Mouse (Mus musculus) midbrain, postnatal 0 days (tissue): ENCODE measurements around the gene Coil. TPM values are rescaled to one million over a fixed set of nuclear protein-coding genes. Genes with fewer than 3 reads are reported as not detected.

Experiments used
- ATAC-seq: fragments of 200-750 bp; cut with Nextera tagmentation; 2 replicates; pipeline ENCODE4 v1.8.0; 2017; ENCODE audit warnings: moderate number of reproducible peaks, mild to moderate bottlenecking, moderate TSS enrichment, moderate library complexity; ENCODE audit not compliant: low FRiP score
- DNase-seq: peaks from one replicate; pipeline ENCODE4 v3.0.0-alpha.2; 2015; ENCODE audit warnings: low spot score
- H3K27ac ChIP-seq: fragments of 300-500 bp; sonication (generic); 2 replicates; pipeline ENCODE4 v1.5.1; 2014; ENCODE audit warnings: low read depth, mild to moderate bottlenecking, low read length, mixed read lengths
- H3K27me3 ChIP-seq: fragments of 300-500 bp; sonication (generic); 2 replicates; pipeline ENCODE4 v1.6.1; 2014; ENCODE audit warnings: low read length, control low read depth, mixed read lengths; ENCODE audit not compliant: insufficient read depth
- H3K36me3 ChIP-seq: fragments of 300-500 bp; sonication (generic); 2 replicates; pipeline ENCODE4 v1.6.1; 2014; ENCODE audit warnings: low read length, control low read depth, mixed read lengths; ENCODE audit not compliant: insufficient read depth
- H3K4me1 ChIP-seq: fragments of 300-500 bp; sonication (generic); 2 replicates; pipeline ENCODE4 v1.6.1; 2014; ENCODE audit warnings: mild to moderate bottlenecking, control low read depth, antibody characterized with exemption, low read length, mixed read lengths; ENCODE audit not compliant: insufficient read depth
- H3K4me2 ChIP-seq: fragments of 300-500 bp; sonication (generic); 2 replicates; pipeline ENCODE4 v1.6.1; 2014; ENCODE audit warnings: low read depth, mild to moderate bottlenecking, low read length, mixed read lengths; ENCODE audit not compliant: poor library complexity, severe bottlenecking
- H3K4me3 ChIP-seq: fragments of 300-500 bp; sonication (generic); 2 replicates; pipeline ENCODE4 v1.5.1; 2014; ENCODE audit warnings: low read depth, mild to moderate bottlenecking, low read length, moderate library complexity
- H3K9ac ChIP-seq: fragments of 300-500 bp; sonication (generic); replicated peaks from 2 replicates; pipeline ENCODE4 v1.6.1; 2014; ENCODE audit warnings: mild to moderate bottlenecking, low read length, moderate library complexity, mixed read lengths; ENCODE audit not compliant: poor library complexity, severe bottlenecking
- H3K9me3 ChIP-seq: fragments of 300-500 bp; sonication (generic); 2 replicates; pipeline ENCODE4 v1.6.1; 2016; ENCODE audit warnings: low read length, control low read depth
- CTCF ChIP-seq: IDR thresholded peaks from 2 replicates; pipeline ENCODE4 v1.5.1; 2016; ENCODE audit warnings: antibody characterized with exemption, mild to moderate bottlenecking
- WGBS: fragments of 180-500 bp; shearing (Covaris S2); extraction: QIAGEN DNeasy Blood & Tissue Kit; methylation state at CpG from one replicate; pipeline ENCODE4 v1.1.7; 2014; 5-methylcytosine and 5-hydroxymethylcytosine counted together
- polyA plus RNA-seq: library from polyadenylated mRNA; unstranded; fragments of >200 nt; fragmentation: Nextera tagmentation; extraction: Ambion mirVana; gene quantifications from 2 replicates; pipeline ENCODE4 v1.2.1, GENCODE M21; 2015
- total RNA-seq: library from RNA; depleted of rRNA; stranded (reverse); fragments of >200 nt; gene quantifications from 2 replicates; pipeline ENCODE4 v1.2.3, GENCODE M21; 2014

Gene Coil
- total and polyA plus RNA-seq, 2 experiments from 2014 or later, result 28.8 to 35.1 TPM

- DNase-seq (no peak), ATAC-seq (no peak)
- H3K4me1 ChIP-seq, result no peaks in the 10 kb centered on the region
- TF ChIP-seq CTCF, result no peak
- no peaks in the 10 kb centered on the region for H3K36me3 ChIP-seq
- no peaks in the 10 kb centered on the region for H3K9me3 ChIP-seq
- no peak overlapping the region for H3K27ac ChIP-seq
- H3K27me3 ChIP-seq, result peaks cover 15% of the 10 kb centered on the region
- H3K9ac ChIP-seq, result no peak overlapping the region
- H3K4me2 ChIP-seq, result peak overlapping the region; percentile 28; the same call in 1 of the 2 replicates
- WGBS, result 75% methylated on average over 6 of the region's 6 CpGs
- H3K4me3 ChIP-seq, result no peak overlapping the region
Measured at GRCm38 (mm10) chr11:89003078-89003477, 33.0 kb downstream of the Coil start.

- Histone ChIP-seq H3K9ac (no peak overlapping the region), H3K9me3 (no peaks in the 10 kb centered on the region), H3K4me1 (no peaks in the 10 kb centered on the region), H3K27ac (no peak overlapping the region), H3K36me3 (no peaks in the 10 kb centered on the region), H3K4me2 (no peak overlapping the region), H3K27me3 (peaks cover 11% of the 10 kb centered on the region), H3K4me3 (no peak overlapping the region)
- ATAC-seq (no peak), DNase-seq (no peak)
- no peak for TF ChIP-seq CTCF
- 86% methylated on average over 4 of the region's 4 CpGs for WGBS
Measured at GRCm38 (mm10) chr11:89003726-89004125, 33.7 kb downstream of the Coil start.

GRCm38 (mm10) chr11:89005473-89005872 is 35.4 kb downstream of the Coil start:
- no peak for ATAC-seq
- Histone ChIP-seq H3K4me1 (no peaks in the 10 kb centered on the region), H3K27me3 (no peaks in the 10 kb centered on the region), H3K4me3 (no peak overlapping the region), H3K27ac (no peak overlapping the region), H3K4me2 (no peak overlapping the region), H3K9me3 (no peaks in the 10 kb centered on the region), H3K9ac (no peak overlapping the region), H3K36me3 (no peaks in the 10 kb centered on the region)
- TF ChIP-seq CTCF, result no peak
- WGBS, result 87% methylated on average over 5 of the region's 5 CpGs
- DNase-seq, result no peak

GRCm38 (mm10) chr11:89006404-89006803 is 36.4 kb downstream of the Coil start:
- no peak for TF ChIP-seq CTCF
- H3K9ac ChIP-seq, result no peak overlapping the region
- no peak for ATAC-seq
- H3K4me1 ChIP-seq, result no peaks in the 10 kb centered on the region
- no peaks in the 10 kb centered on the region for H3K9me3 ChIP-seq
- no peak overlapping the region for H3K4me3 ChIP-seq
- no peak overlapping the region for H3K4me2 ChIP-seq
- no peak for DNase-seq
- no peak overlapping the region for H3K27ac ChIP-seq
- H3K36me3 ChIP-seq, result no peaks in the 10 kb centered on the region
- no peaks in the 10 kb centered on the region for H3K27me3 ChIP-seq

- Histone ChIP-seq H3K27me3 (no peaks in the 10 kb centered on the region), H3K4me2 (no peak overlapping the region), H3K9ac (no peak overlapping the region), H3K4me3 (no peak overlapping the region), H3K36me3 (no peaks in the 10 kb centered on the region), H3K27ac (no peak overlapping the region), H3K4me1 (no peaks in the 10 kb centered on the region), H3K9me3 (no peaks in the 10 kb centered on the region)
- WGBS, result 91% methylated on average over 3 of the region's 3 CpGs
- DNase-seq, result no peak
- TF ChIP-seq CTCF, result no peak
- no peak for ATAC-seq
Measured at GRCm38 (mm10) chr11:89007582-89007981, 37.5 kb downstream of the Coil start.

- TF ChIP-seq CTCF, result no peak
- ATAC-seq, result no peak
Measured at GRCm38 (mm10) chr11:89009066-89009465, 39.0 kb downstream of the Coil start.

GRCm38 (mm10) chr11:89009496-89009895 is 39.4 kb downstream of the Coil start:
- Histone ChIP-seq H3K9ac (no peak overlapping the region), H3K27me3 (no peaks in the 10 kb centered on the region), H3K36me3 (no peaks in the 10 kb centered on the region), H3K4me2 (no peak overlapping the region), H3K4me3 (no peak overlapping the region), H3K9me3 (no peaks in the 10 kb centered on the region), H3K4me1 (no peaks in the 10 kb centered on the region), H3K27ac (no peak overlapping the region)
- TF ChIP-seq CTCF, result no peak
- no peak for ATAC-seq
- no peak for DNase-seq
- WGBS, result 68% methylated on average over 7 of the region's 7 CpGs

More at GRCm38 (mm10) chr11:89009066-89009465, 39.0 kb downstream of the Coil start:
- 95% methylated on average over 8 of the region's 9 CpGs for WGBS
- H3K4me2 ChIP-seq, result no peak overlapping the region
- DNase-seq, result no peak
- H3K9ac ChIP-seq, result no peak overlapping the region
- H3K27me3 ChIP-seq, result no peaks in the 10 kb centered on the region
- H3K4me1 ChIP-seq, result no peaks in the 10 kb centered on the region
- H3K27ac ChIP-seq, result no peak overlapping the region
- H3K9me3 ChIP-seq, result no peaks in the 10 kb centered on the region
- no peaks in the 10 kb centered on the region for H3K36me3 ChIP-seq
- no peak overlapping the region for H3K4me3 ChIP-seq
